Mouse (Mus musculus): ENCODE measurements around the gene Pcolce.
"Not testable (repeated sequence)": the region's sequence is repeated elsewhere in the genome, so short reads cannot be mapped to it uniquely, and the experiment has no call there.

The Pcolce gene

DNA sequence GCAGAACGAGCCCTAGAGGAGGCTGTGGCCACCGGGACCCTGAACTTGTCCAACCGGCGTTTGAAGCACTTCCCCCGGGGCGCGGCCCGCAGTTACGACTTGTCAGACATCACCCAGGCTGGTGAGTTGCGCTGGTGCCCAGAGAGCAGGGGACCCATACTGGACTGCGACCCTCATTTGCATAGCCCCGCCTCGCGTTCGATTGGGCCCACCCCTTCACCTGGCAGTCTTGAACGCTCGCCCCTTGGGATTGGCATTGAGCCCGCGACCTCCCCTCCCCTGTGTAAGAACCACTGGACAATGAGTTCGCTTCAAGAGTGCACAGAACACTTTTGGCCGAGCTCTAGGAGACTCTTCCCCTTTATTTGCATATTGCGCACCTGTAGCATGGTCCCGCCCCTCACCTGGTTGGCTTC, 15.7 kb upstream of the Pcolce start:
- no peak for DNase-seq (ENCODE audit: low read depth)

GRCm38 (mm10) chr5:137628498-137629305, 15.1 kb upstream of the Pcolce start, which contains the start of the genes Fbxo24, Lrch4 and Gm20605:
Gene Fbxo24 (minus strand): TSS chr5:137629002.
Gene Lrch4 (plus strand): TSS chr5:137629121.
Gene Gm20605 (plus strand): TSS chr5:137629175.
- DNase-seq (ENCODE audit: low read depth) = peak; percentile 100

DNA sequence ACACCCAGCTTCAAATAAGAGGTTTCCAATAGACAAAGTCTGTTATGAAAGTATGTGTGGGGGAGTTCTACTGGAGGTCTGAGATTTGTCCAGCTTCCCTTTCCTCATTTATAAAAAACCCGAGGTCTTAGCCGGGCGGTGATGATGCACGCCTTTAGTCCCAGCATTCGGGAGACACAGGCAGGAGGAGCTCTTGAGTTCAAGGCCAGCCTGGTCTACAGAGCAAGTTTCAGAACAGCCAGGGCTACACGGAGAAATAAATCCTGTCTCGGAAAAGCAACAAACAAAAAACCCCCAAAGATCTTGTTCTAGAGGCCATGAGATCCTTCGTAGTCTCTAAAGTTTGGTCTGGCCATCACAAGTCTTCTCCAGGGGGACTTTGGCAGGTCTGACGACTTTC, 14.4 kb upstream of the Pcolce start:
- no peak for DNase-seq (ENCODE audit: low read depth)

DNA sequence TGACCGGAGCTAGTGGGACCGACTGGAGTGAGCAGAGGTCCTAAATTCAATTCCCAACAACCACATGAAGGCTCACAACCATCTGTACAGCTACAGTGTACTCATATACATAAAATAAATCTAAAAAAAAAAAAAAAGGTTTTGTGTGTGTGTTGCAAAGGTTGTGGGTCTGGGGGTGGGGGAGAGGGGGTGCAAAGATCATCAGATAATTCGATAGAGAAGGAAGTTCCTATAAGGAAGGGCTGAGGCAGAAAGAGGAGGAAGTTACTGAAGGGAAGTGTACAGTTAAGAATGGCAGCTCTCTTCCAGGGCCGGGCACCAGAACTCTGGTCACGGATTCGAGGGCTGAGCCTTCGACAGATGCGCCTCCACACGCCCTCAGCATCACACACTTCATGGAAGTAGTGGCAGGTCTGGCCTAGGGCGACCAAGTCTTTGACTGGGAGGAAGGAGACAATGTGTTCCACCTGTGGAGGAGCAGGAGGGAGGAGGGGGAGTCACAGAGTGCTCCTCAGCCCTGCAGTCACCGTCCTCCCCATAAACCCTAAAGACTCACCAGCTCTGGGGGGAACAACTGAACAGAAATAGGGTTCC, 10.4 kb upstream of the Pcolce start:
- DNase-seq (ENCODE audit: low read depth) = no peak

- no peak for DNase-seq (ENCODE audit: low read depth)
Observed at GRCm38 (mm10) chr5:137615347-137615746, 1.8 kb upstream of the Pcolce start.

DNA sequence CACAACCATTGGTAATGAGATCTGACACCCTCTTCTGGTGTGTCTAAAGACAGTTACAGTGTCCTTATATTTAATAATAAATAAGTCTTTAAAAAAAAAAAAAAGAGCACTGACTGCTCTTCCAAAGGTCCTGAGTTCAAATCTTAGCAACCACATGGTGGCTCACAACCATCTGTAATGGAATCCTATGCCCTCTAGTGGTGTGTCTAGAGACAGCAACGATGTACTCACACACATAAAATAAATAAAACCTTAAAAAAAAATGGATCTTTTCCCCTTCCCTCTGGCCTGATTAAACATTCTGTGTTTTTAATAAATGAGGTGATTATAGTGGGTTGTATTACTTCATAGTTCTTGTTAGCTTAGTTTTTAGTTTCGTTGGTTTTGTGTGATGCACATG, 1.3 kb upstream of the Pcolce start:
- DNase-seq (ENCODE audit: low read depth) = not testable (repeated sequence)

DNA sequence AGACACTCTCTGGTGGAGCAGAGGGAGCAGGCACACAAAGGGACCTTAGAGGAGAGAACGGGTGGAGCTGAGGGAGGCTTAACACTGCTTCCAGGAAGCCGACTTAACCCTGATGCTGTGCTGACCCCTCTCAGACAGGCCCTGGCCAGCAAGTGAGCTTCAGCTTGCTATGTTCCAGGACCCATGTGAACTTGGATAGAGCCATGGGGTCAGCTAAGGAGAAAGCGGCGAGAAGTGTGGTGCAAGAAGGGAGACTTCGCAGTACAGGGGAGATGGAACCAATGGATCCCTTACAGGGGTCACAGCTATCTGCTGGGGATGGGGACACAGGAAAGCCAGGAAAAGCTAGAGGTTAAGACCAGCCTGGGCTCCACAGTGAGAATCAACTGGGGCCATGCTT, 508 bp downstream of the Pcolce start:
- DNase-seq (ENCODE audit: low read depth) = no peak

GRCm38 (mm10) chr5:137611245-137611602, 2.4 kb downstream of the Pcolce start:
- no peak for DNase-seq (ENCODE audit: low read depth)

DNA sequence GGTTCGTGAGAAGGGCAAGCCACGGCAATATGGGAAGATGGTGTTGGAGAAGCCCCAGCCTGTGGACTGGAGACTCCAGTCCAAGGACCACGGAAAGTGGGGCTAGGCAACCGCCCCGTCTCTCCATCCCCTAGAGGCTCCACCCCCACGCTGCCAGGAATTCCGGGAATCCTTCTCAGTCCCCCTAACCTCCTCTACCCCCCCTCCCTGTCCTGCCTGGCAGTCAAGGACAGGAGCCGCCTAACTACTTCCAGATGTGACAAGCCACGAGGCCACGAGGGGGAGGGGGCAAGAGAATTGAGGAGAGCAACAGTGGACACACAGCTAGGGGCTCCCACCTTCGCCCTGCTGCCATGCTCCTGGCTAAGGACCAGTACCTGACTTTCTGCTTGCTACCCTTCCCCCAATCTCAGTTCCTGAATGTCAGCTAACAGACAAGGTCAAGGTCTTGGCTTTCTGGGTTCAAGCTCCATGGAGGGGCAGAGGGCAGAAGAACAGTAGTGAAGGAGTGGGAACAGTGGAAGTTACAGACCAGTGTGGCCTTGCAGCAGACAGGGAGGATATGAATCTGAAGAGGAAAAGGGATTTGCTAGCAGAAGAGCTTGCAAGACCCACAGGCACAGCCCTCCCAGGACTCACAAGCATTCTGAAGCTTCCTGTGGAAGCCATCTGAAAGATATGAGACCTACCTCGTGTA, 2.9 kb downstream of the Pcolce start:
- DNase-seq (ENCODE audit: low read depth) = no peak

- DNase-seq (ENCODE audit: low read depth) = no peak
Observed at GRCm38 (mm10) chr5:137610056-137610455, 3.5 kb downstream of the Pcolce start.

GRCm38 (mm10) chr5:137609292-137609691, 4.3 kb downstream of the Pcolce start:
- no peak for DNase-seq (ENCODE audit: low read depth)

GRCm38 (mm10) chr5:137608654-137609190, 4.9 kb downstream of the Pcolce start:
- DNase-seq (ENCODE audit: low read depth) = no peak

DNA sequence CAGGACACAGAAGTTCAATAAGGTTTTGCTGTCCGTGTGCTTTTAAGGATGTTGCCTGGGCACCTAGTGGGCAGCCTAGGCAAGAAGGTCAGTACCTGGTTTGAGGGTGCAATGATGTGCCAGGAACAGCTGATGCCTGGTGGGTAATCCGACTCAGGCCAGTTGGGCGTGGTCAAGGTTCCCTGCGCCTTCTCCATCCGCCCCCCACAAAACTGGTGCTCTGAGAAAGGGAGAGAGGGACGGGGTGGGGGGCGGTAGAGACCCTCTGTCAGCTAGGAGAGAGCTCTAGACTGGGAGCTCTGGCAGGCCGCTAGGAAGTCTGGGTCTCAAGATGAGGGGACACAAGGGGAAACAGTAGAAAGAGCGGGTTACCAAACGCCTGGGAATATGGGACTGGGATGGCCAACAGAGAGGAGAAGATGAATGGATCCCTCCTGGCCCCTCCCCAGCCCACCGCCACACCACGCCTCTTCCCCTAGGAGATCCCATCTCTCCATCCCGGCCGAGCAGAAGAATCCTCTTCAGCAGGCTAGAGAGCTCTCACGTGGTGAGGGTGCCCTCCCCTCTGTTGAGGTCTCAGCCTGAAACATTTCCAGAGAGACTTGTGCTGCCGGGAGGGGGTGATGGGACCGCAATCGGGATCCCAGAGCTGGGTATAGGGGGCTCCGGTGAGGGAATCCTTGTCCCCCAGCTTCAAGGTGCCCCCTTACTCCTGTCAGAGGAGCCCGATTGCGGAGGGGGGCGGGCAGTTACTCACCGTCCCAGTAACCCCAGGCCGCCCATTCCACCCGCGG, 5.5 kb downstream of the Pcolce start:
- no peak for DNase-seq (ENCODE audit: low read depth)

GRCm38 (mm10) chr5:137601365-137601729, 12.2 kb downstream of the Pcolce start:
- no peak for DNase-seq (ENCODE audit: low read depth)

GRCm38 (mm10) chr5:137600619-137601364, 12.8 kb downstream of the Pcolce start, which contains the start of gene Mospd3:
Gene Mospd3 (minus strand): TSS chr5:137601058.
- DNase-seq (ENCODE audit: low read depth) = peak; percentile 98

DNA sequence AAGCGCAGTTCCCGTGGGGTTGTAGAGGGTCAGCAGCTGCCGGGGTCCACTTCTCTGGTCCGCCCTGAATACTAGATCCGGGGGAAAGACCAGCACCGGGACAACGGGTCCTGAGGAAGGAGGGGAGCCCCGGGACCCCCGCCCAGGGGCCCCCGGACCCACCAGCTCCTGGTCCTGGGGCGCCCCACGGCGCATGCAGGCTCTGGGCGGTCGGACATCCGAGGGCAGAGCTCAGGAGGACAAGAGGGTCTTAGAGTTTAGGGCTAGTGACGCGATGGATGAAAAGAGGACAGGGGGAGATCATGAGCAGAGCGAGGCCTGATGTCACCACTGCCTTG, 13.3 kb downstream of the Pcolce start:
- no peak for DNase-seq (ENCODE audit: low read depth)

GRCm38 (mm10) chr5:137599600-137599999, 14.0 kb downstream of the Pcolce start:
- peak; percentile 46 for DNase-seq (ENCODE audit: low read depth)

- DNase-seq (ENCODE audit: low read depth) = peak; percentile 23
Observed at GRCm38 (mm10) chr5:137598100-137598826, 15.3 kb downstream of the Pcolce start.

- DNase-seq (ENCODE audit: low read depth) = peak; percentile 22
Observed at GRCm38 (mm10) chr5:137597625-137598024, 16.0 kb downstream of the Pcolce start.

DNA sequence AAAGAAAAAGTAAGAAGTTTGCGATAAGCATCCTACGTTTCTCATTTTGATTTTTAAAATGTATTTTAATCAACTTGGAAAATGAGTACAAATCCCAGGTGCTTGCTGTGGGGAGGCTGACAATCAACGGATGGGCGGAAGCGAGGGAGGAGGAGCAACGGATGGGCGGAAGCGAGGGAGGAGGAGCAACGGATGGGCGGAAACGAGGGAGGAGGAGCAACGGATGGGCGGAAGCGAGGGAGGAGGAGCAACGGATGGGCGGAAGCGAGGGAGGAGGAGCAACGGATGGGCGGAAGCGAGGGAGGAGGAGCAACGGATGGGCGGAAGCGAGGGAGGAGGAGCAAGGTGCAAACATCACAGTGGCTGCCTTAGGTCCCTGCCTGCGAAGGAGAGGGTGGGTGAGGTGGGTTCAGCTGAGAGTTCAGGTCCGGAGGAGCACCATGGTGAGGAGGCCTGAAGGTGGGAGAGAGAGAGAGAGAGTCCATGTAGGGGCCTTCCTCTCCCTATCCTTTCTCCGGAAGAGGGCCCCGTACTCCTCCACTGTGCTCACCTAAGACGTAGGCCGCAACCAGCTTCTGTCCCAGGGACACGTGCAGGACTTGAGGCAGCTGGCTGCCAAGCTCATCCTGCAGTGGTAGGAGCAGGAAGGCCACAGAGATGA, 16.9 kb downstream of the Pcolce start:
- DNase-seq (ENCODE audit: low read depth) = peak; percentile 89

All from naive thymus-derived CD4-positive, alpha-beta T cell, adult 2 months (primary cell).